Mouse (Mus musculus): ENCODE measurements at regions not wholly inside any gene's neighbourhood (a gene's known extent, or its start where the extent isn't known, plus 50 kb on each side); places are given as distances from the start of the nearest gene placed in this dataset.

GRCm38 (mm10) chr3:79996803-79997202 is 112.5 kb downstream of the Fam198b start:
- no peak for DNase-seq (ENCODE audit: low spot score in 2 of 2)

- no peak for DNase-seq (ENCODE audit: low spot score in 2 of 2)
Observed at GRCm38 (mm10) chr3:80002335-80002734, 118.0 kb downstream of the Fam198b start.

- no peak for DNase-seq (ENCODE audit: low spot score in 2 of 2)
Observed at GRCm38 (mm10) chr3:80003300-80004090, 119.2 kb downstream of the Fam198b start.

- DNase-seq (ENCODE audit: low spot score in 2 of 2): no peak
Observed at GRCm38 (mm10) chr3:80004556-80004955, 120.2 kb downstream of the Fam198b start.

GRCm38 (mm10) chr3:80004966-80005365 is 120.6 kb downstream of the Fam198b start:
- no peak for DNase-seq (ENCODE audit: low spot score in 2 of 2)

GRCm38 (mm10) chr3:80005371-80005770 is 121.0 kb downstream of the Fam198b start:
- no peak for DNase-seq (ENCODE audit: low spot score in 2 of 2)

- no peak for DNase-seq (ENCODE audit: low spot score in 2 of 2)
Observed at GRCm38 (mm10) chr3:80006263-80006662, 121.9 kb downstream of the Fam198b start.

GRCm38 (mm10) chr3:80007006-80007405 is 122.7 kb downstream of the Fam198b start:
- no peak for DNase-seq (ENCODE audit: low spot score in 2 of 2)

GRCm38 (mm10) chr3:80009275-80009674 is 124.9 kb downstream of the Fam198b start:
- DNase-seq (ENCODE audit: low spot score in 2 of 2): no peak

GRCm38 (mm10) chr3:80025795-80026194 is 141.5 kb downstream of the Fam198b start:
- no peak for DNase-seq (ENCODE audit: low spot score in 2 of 2)

GRCm38 (mm10) chr3:80033071-80033470 is 148.7 kb downstream of the Fam198b start:
- DNase-seq (ENCODE audit: low spot score in 2 of 2): no peak

- no peak for DNase-seq (ENCODE audit: low spot score in 2 of 2)
Observed at GRCm38 (mm10) chr3:80038553-80039129, 154.3 kb downstream of the Fam198b start.

- DNase-seq (ENCODE audit: low spot score in 2 of 2): peak in 1 of 2 experiments; percentile 32
Observed at GRCm38 (mm10) chr3:80042756-80043484, 158.6 kb downstream of the Fam198b start.

- no peak for DNase-seq (ENCODE audit: low spot score in 2 of 2)
Observed at GRCm38 (mm10) chr3:80049495-80050225, 165.3 kb downstream of the Fam198b start.

- DNase-seq (ENCODE audit: low spot score in 2 of 2): no peak
Observed at GRCm38 (mm10) chr3:80050920-80051319, 166.6 kb downstream of the Fam198b start.

- DNase-seq (ENCODE audit: low spot score in 2 of 2): no peak
Observed at GRCm38 (mm10) chr3:80051963-80052362, 167.6 kb downstream of the Fam198b start.

- DNase-seq (ENCODE audit: low spot score in 2 of 2): no peak
Observed at GRCm38 (mm10) chr3:80052879-80053278, 168.5 kb downstream of the Fam198b start.

- no peak for DNase-seq (ENCODE audit: low spot score in 2 of 2)
Observed at GRCm38 (mm10) chr3:80053435-80053834, 169.1 kb downstream of the Fam198b start.

GRCm38 (mm10) chr3:80056636-80057350 is 172.5 kb downstream of the Fam198b start:
- no peak for DNase-seq (ENCODE audit: low spot score in 2 of 2)

GRCm38 (mm10) chr3:80058722-80059121 is 174.4 kb downstream of the Fam198b start:
- DNase-seq (ENCODE audit: low spot score in 2 of 2): peak in 1 of 2 experiments; percentile 50

GRCm38 (mm10) chr3:80070726-80071125 is 186.4 kb downstream of the Fam198b start:
- no peak for DNase-seq (ENCODE audit: low spot score in 2 of 2)
